ENCODE assay signal across 8 mouse cellular contexts in genomic region chr8:115375361-115376047, GRCm38 (mm10).
DNase-seq lines count a peak whose midpoint lies in the region; ATAC-seq lines count a peak whose summit lies in the region.

No protein-coding gene starts in this region.

- H3K27ac ChIP-seq in hindbrain, embryonic 10.5 days = peak overlapping the region; percentile 23; the same call in 1 of the 2 replicates
- H3K27ac ChIP-seq in hindbrain, embryonic 11.5 days (ENCODE audit: low read depth, low read length) = no peak overlapping the region

- 83% methylated on average over 8 of the region's 8 CpGs for WGBS in hindbrain, embryonic 10.5 days
- WGBS in hindbrain, embryonic 11.5 days = 76% methylated on average over 8 of the region's 8 CpGs

- no peaks in the 10 kb centered on the region for H3K9me3 ChIP-seq in hindbrain, embryonic 10.5 days
- H3K9me3 ChIP-seq in hindbrain, embryonic 11.5 days (ENCODE audit: control insufficient read depth, low read length) = no peaks in the 10 kb centered on the region

- H3K9ac ChIP-seq in hindbrain, embryonic 11.5 days (ENCODE audit: low read depth, low read length) = no peak overlapping the region

- H3K4me2 ChIP-seq in hindbrain, embryonic 11.5 days (replicated peaks; ENCODE audit: low read depth, low read length) = no peak overlapping the region

- H3K36me3 ChIP-seq in hindbrain, embryonic 10.5 days = no peaks in the 10 kb centered on the region
- no peaks in the 10 kb centered on the region for H3K36me3 ChIP-seq in hindbrain, embryonic 11.5 days (ENCODE audit: control insufficient read depth, insufficient read depth, low read length)

- H3K4me3 ChIP-seq in hindbrain, embryonic 10.5 days = no peak overlapping the region
- no peak overlapping the region for H3K4me3 ChIP-seq in hindbrain, embryonic 11.5 days (ENCODE audit: low read depth, low read length)

- ATAC-seq in hindbrain, embryonic 11.5 days (ENCODE audit: low FRiP score) = no peak
- ATAC-seq in erythroid progenitor cell, adult 5-6 weeks (replicated peaks; ENCODE audit: low FRiP score, poor library complexity, severe bottlenecking) = no peak

- H3K27me3 ChIP-seq in hindbrain, embryonic 10.5 days (ENCODE audit: insufficient read depth, poor library complexity, severe bottlenecking) = no peaks in the 10 kb centered on the region; the same call in 1 of the 2 replicates
- H3K27me3 ChIP-seq in hindbrain, embryonic 11.5 days (ENCODE audit: control insufficient read depth, insufficient read depth, low read length) = no peaks in the 10 kb centered on the region

- peaks cover 11% of the 10 kb centered on the region for H3K4me1 ChIP-seq in hindbrain, embryonic 10.5 days (replicated peaks)
- H3K4me1 ChIP-seq in hindbrain, embryonic 11.5 days (replicated peaks; ENCODE audit: control insufficient read depth, insufficient read depth, low read length) = no peaks in the 10 kb centered on the region

- no peak for DNase-seq in hindbrain, embryonic 10.5 days (ENCODE audit: low spot score)
- DNase-seq in hindbrain, embryonic 11.5 days (ENCODE audit: low spot score) = no peak
- peak; percentile 83 for DNase-seq in Muller cell, postnatal 12 days (ENCODE audit: inconsistent ontology term)
- DNase-seq in cerebellum, adult 8-10 months = peak; percentile 48
- peak; percentile 12 to 54 for DNase-seq in layer of hippocampus, adult 18-20 months (ENCODE audit: low spot score in 2 of 2)
- no peak for DNase-seq in gastrocnemius, adult 8-10 months (ENCODE audit: low spot score in 2 of 2)
- DNase-seq in right cerebral cortex, adult 2 months (ENCODE audit: low spot score in 2 of 2) = no peak

Comparison
In these comparisons a context has a peak if more than half of its experiments do, and no peak if none do; other contexts are left out.
1. DNase-seq: peak in Muller cell, postnatal 12 days (single experiment), cerebellum, adult 8-10 months (single experiment) and layer of hippocampus, adult 18-20 months (2 of 2); none in hindbrain, embryonic 10.5 days (single experiment), hindbrain, embryonic 11.5 days (single experiment), gastrocnemius, adult 8-10 months (0 of 2) and right cerebral cortex, adult 2 months (0 of 2).